Mouse (Mus musculus): ENCODE results near the gene Hint2. TPM values are rescaled to one million over a fixed set of nuclear protein-coding genes. Genes with fewer than 3 reads are reported as not detected.

Hint2 gene
- polyA plus RNA-seq, 1 experiment from 2014 or later = 78.3 TPM

DNA sequence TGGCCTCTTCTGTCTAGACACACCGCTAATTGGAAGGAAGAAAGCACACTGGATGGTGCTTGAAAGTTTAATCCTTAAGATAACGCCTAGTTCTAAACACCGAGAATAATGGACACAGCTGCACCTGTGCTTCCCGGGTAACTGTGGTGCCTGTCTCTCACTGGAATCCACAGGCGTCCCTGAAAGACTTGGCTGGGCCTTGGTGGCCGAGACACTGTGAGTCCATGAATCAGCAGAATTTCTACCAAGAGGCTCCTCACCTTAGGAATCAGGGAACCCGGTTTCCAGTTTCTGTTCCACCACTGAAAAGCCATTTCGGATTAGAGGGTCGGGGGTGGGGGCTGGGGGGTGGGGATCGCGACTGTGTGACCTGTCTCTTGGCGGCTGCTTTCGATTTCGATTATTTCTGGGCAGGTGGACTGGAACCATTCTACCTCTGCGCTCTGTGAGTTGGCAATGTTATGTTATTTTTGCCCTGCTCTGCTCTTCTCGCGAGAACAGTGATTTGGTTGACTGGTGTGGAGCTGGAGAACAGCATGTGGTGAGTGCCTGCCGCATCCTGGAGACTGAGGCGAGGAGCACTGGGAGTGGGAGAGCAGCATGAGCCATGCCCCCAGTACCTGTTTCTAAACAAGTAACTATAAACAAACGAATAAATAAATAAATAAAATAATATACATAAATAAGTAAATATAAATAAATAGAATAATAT lies 27.0 kb downstream of the Hint2 start:
- Histone ChIP-seq H3K9me3 (replicated peaks) (peaks cover 7% of the 10 kb centered on the region; the same call in 1 of the 2 replicates), H3K27ac (no peak overlapping the region), H3K4me1 (peaks cover 37% of the 10 kb centered on the region), H3K4me3 (no peak overlapping the region), H3K9ac (no peak overlapping the region), H3K27me3 (peaks cover 5% of the 10 kb centered on the region; the same call in 1 of the 2 replicates), H3K36me3 (no peaks in the 10 kb centered on the region), H3K4me2 (replicated peaks) (0 out of 2 replicates have a peak overlapping the region, but pooled peaks have one; percentile 13)
- WGBS = 45% methylated on average over 20 of the region's 20 CpGs
- 0 out of 2 replicates have a peak, but pooled peaks have one; percentile 35 for ATAC-seq (ENCODE audit: low FRiP score)

DNA sequence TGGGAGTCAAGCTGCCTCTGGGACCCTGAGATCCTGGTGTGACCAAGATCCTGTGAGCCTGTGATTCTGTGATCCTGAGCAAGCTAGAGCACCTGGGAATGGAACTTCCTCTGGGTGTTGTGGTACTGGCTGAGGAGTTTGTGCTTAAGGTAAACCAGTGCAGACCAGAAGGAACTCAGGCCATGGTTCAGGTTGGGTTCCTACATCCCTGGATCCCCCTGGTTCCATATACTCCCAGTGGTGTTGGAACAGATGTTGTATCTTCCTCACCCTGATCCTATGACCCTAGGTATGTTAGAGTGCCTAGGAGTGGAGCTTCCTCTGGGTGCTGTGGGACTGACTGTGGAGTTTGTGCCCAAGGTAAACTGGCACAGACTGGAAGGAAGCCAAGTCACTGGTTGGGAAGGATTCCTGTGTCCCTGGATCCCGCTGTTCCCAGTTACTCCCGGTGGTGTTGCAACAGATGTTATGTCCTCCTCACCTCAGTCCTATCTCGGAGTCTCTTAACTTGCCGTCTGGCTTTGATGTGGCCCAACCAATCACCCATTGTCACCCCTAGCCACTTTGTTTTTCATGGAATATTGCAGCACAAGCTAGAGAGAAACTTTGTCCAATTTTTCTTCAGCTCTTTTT lies 36.0 kb downstream of the Hint2 start:
- H3K9ac ChIP-seq = no peak overlapping the region
- 90% methylated on average over 4 of the region's 4 CpGs for WGBS
- no peaks in the 10 kb centered on the region for H3K36me3 ChIP-seq
- ATAC-seq (ENCODE audit: low FRiP score) = no peak
- no peak overlapping the region for H3K4me3 ChIP-seq
- H3K27me3 ChIP-seq = no peaks in the 10 kb centered on the region
- H3K4me2 ChIP-seq (replicated peaks) = no peak overlapping the region
- H3K27ac ChIP-seq = no peak overlapping the region
- H3K9me3 ChIP-seq (replicated peaks) = peaks cover 3% of the 10 kb centered on the region; the same call in 1 of the 2 replicates
- H3K4me1 ChIP-seq = no peaks in the 10 kb centered on the region

- no peaks in the 10 kb centered on the region for H3K36me3 ChIP-seq
Measured at GRCm38 (mm10) chr4:43613060-43613730, 43.1 kb downstream of the Hint2 start.

GRCm38 (mm10) chr4:43612534-43612933 lies 43.7 kb downstream of the Hint2 start:
- Histone ChIP-seq H3K27me3 (no peaks in the 10 kb centered on the region), H3K36me3 (no peaks in the 10 kb centered on the region), H3K4me1 (no peaks in the 10 kb centered on the region), H3K9me3 (replicated peaks) (no peaks in the 10 kb centered on the region), H3K27ac (no peak overlapping the region), H3K4me3 (no peak overlapping the region), H3K4me2 (replicated peaks) (no peak overlapping the region), H3K9ac (no peak overlapping the region)
- no peak for ATAC-seq (ENCODE audit: low FRiP score)
- WGBS = 76% methylated on average over 10 of the region's 10 CpGs

More at GRCm38 (mm10) chr4:43613060-43613730, 43.1 kb downstream of the Hint2 start:
- ATAC-seq (ENCODE audit: low FRiP score) = no peak
- H3K4me2 ChIP-seq (replicated peaks) = no peak overlapping the region
- no peaks in the 10 kb centered on the region for H3K4me1 ChIP-seq
- no peak overlapping the region for H3K4me3 ChIP-seq
- no peaks in the 10 kb centered on the region for H3K9me3 ChIP-seq (replicated peaks)
- H3K9ac ChIP-seq = no peak overlapping the region
- H3K27me3 ChIP-seq = no peaks in the 10 kb centered on the region
- 65% methylated on average over 3 of the region's 3 CpGs for WGBS
- H3K27ac ChIP-seq = no peak overlapping the region

DNA sequence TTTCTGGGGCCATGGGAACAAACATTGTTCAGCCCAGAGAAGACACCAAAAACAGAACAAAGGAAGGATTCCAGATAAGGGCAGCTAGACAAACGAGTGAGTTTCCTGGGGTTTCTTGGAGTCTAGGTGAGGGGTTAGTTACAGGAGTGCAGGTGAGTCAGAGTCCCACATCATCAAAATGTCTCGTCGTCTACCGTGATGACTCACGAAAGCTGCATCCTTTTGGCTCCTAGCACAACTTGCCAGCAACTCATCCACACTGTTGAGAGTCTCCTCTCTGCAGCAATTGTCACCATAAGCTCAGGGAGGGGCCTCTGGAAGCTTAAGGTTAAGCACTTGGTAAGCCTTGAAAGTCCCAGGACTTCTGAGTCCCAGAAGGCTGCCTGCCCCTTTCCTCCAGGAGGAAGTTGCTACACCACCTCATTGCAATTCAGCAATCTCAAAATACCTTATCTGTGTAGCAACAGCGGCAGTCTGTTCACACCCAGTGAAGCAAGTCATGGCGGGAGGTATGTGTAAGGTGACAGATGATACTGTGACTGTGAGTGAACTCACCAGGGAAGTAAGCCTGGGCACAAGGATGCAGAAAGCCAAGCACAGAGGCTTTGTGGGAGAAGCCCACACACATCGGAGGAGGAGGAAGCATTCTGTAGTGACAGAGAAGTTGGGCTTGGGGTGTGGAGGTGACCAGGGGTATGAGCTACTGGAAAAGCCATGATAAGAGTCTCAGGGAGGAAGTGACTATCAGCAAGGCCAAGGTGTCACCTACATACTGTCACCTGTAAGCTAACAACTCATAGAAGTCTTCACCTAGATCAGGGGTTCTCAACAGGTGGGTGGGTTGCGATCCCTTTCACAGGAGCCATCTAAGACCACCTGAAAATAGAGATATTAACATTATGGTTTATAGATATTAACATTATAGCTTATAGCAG lies 51.2 kb downstream of the Hint2 start:
- Histone ChIP-seq H3K4me3 (no peak overlapping the region), H3K27me3 (no peaks in the 10 kb centered on the region), H3K27ac (no peak overlapping the region), H3K36me3 (no peaks in the 10 kb centered on the region), H3K4me2 (replicated peaks) (no peak overlapping the region), H3K9me3 (replicated peaks) (no peaks in the 10 kb centered on the region), H3K9ac (no peak overlapping the region), H3K4me1 (no peaks in the 10 kb centered on the region)
- WGBS = 81% methylated on average over 9 of the region's 9 CpGs
- ATAC-seq (ENCODE audit: low FRiP score) = no peak

Small RNAs within 50 kb of the gene (microRNA-seq; reads per million reads assigned to microRNA genes)
- not detected for gene Gm25262

Other genes starting within 250 kb of the Hint2 start
- gene Fam166b, start 227.3 kb downstream of the Hint2 start, polyA plus RNA-seq (2016; fragmentation: Nextera tagmentation; extraction: Ambion mirVana) = 1.3 TPM in 1 of 2 replicates, not detected in the other
- 15.7 and 16.2 TPM in 2 replicates for gene Tesk1, start 214.5 kb downstream of the Hint2 start, polyA plus RNA-seq (2016; fragmentation: Nextera tagmentation; extraction: Ambion mirVana)
- gene Cd72, start 201.8 kb downstream of the Hint2 start, polyA plus RNA-seq (2016; fragmentation: Nextera tagmentation; extraction: Ambion mirVana) = 2.0 and 3.8 TPM in 2 replicates
- not detected in 2 replicates for gene Sit1, start 172.7 kb downstream of the Hint2 start, polyA plus RNA-seq (2016; fragmentation: Nextera tagmentation; extraction: Ambion mirVana)
- 50.8 and 51.4 TPM in 2 replicates for gene Ccdc107, start 163.6 kb downstream of the Hint2 start, polyA plus RNA-seq (2016; fragmentation: Nextera tagmentation; extraction: Ambion mirVana)
- gene Arhgef39, start 156.8 kb downstream of the Hint2 start, polyA plus RNA-seq (2016; fragmentation: Nextera tagmentation; extraction: Ambion mirVana) = 22.6 and 26.8 TPM in 2 replicates
- 1.3 and 1.5 TPM in 2 replicates for gene Car9, start 149.5 kb downstream of the Hint2 start, polyA plus RNA-seq (2016; fragmentation: Nextera tagmentation; extraction: Ambion mirVana)
- gene Tpm2, start 132.7 kb downstream of the Hint2 start, polyA plus RNA-seq (2016; fragmentation: Nextera tagmentation; extraction: Ambion mirVana) = 59.3 and 105 TPM in 2 replicates
- gene Creb3, start 94.1 kb downstream of the Hint2 start, polyA plus RNA-seq (2016; fragmentation: Nextera tagmentation; extraction: Ambion mirVana) = 60.2 and 65.7 TPM in 2 replicates
- gene Tln1, start 93.8 kb downstream of the Hint2 start, polyA plus RNA-seq (2016; fragmentation: Nextera tagmentation; extraction: Ambion mirVana) = 70.5 and 71.7 TPM in 2 replicates
- gene Rgp1, start 77.8 kb downstream of the Hint2 start, polyA plus RNA-seq (2016; fragmentation: Nextera tagmentation; extraction: Ambion mirVana) = 40.6 and 43.3 TPM in 2 replicates
- 46.5 and 48.7 TPM in 2 replicates for gene Gba2, start 77.6 kb downstream of the Hint2 start, polyA plus RNA-seq (2016; fragmentation: Nextera tagmentation; extraction: Ambion mirVana)
- gene Msmp, start 72.0 kb downstream of the Hint2 start, polyA plus RNA-seq (2016; fragmentation: Nextera tagmentation; extraction: Ambion mirVana) = 2.4 and 4.0 TPM in 2 replicates
- 30.7 and 31.8 TPM in 2 replicates for gene Npr2, start 24.5 kb downstream of the Hint2 start, polyA plus RNA-seq (2016; fragmentation: Nextera tagmentation; extraction: Ambion mirVana)
- 7.1 and 7.2 TPM in 2 replicates for gene Spag8, start 2.9 kb downstream of the Hint2 start, polyA plus RNA-seq (2016; fragmentation: Nextera tagmentation; extraction: Ambion mirVana)
- 13.7 and 14.4 TPM in 2 replicates for gene Tmem8b, start 12.5 kb upstream of the Hint2 start, polyA plus RNA-seq (2016; fragmentation: Nextera tagmentation; extraction: Ambion mirVana)
- gene Fam221b, start 12.7 kb upstream of the Hint2 start, polyA plus RNA-seq (2016; fragmentation: Nextera tagmentation; extraction: Ambion mirVana) = 3.1 and 3.8 TPM in 2 replicates
- not detected in 2 replicates for gene Olfr70, start 44.3 kb upstream of the Hint2 start, polyA plus RNA-seq (2016; fragmentation: Nextera tagmentation; extraction: Ambion mirVana)
- gene Olfr71, start 53.8 kb upstream of the Hint2 start, polyA plus RNA-seq (2016; fragmentation: Nextera tagmentation; extraction: Ambion mirVana) = not detected in 2 replicates
- gene Hrct1, start 70.7 kb upstream of the Hint2 start, polyA plus RNA-seq (2016; fragmentation: Nextera tagmentation; extraction: Ambion mirVana) = 0.21 and 0.28 TPM in 2 replicates
- gene Spaar, start 73.6 kb upstream of the Hint2 start, polyA plus RNA-seq (2016; fragmentation: Nextera tagmentation; extraction: Ambion mirVana) = 0.05 and 0.13 TPM in 2 replicates
- gene Olfr159, start 114.5 kb upstream of the Hint2 start, polyA plus RNA-seq (2016; fragmentation: Nextera tagmentation; extraction: Ambion mirVana) = not detected in 2 replicates
- gene Olfr156, start 167.4 kb upstream of the Hint2 start, polyA plus RNA-seq (2016; fragmentation: Nextera tagmentation; extraction: Ambion mirVana) = not detected in 2 replicates
- not detected in 2 replicates for gene Olfr157, start 183.7 kb upstream of the Hint2 start, polyA plus RNA-seq (2016; fragmentation: Nextera tagmentation; extraction: Ambion mirVana)
- gene Olfr155, start 195.1 kb upstream of the Hint2 start, polyA plus RNA-seq (2016; fragmentation: Nextera tagmentation; extraction: Ambion mirVana) = not detected in 2 replicates
- gene Reck, start 219.1 kb upstream of the Hint2 start, polyA plus RNA-seq (2016; fragmentation: Nextera tagmentation; extraction: Ambion mirVana) = 20.1 and 21.9 TPM in 2 replicates

Measured in hindbrain, embryonic 12.5 days (tissue).